ENCODE assay signal across 18 mouse cellular contexts in genomic region chr1:149753269-149754060, GRCm38 (mm10).
DNase-seq lines count a peak whose midpoint lies in the region; ATAC-seq lines count a peak whose summit lies in the region.
"Had no signal": no experiment of that assay in that cellular context is flagged by ENCODE, and none has a peak within 500 bp of the region (broad histone marks: within the 10 kb centered on the region; RNA-seq: fewer than 3 reads in every experiment).

No protein-coding gene starts in this region.

- peak; percentile 5 for DNase-seq in cerebellum, adult 9-10 months
- no peak for DNase-seq in cerebellum, postnatal 36 days
- peak; percentile 37 for DNase-seq in forebrain, embryonic 14.5 days (ENCODE audit: low spot score)
- no peak for DNase-seq in limb, embryonic 10.5 days (ENCODE audit: low spot score)
- DNase-seq in adrenal gland, postnatal 25 days = no peak
- DNase-seq: adrenal gland, postnatal 36 days; cerebellum, adult 11-12 months; gastrocnemius, postnatal 10 days; kidney, adult 11 months; kidney, postnatal 36 days; thymus, postnatal 36 days had no signal

- H3K9me3 ChIP-seq in forebrain, embryonic 14.5 days (replicated peaks; ENCODE audit: control insufficient read depth, low read length) = no peaks in the 10 kb centered on the region
- H3K9me3 ChIP-seq in forebrain, embryonic 15.5 days = no peaks in the 10 kb centered on the region
- H3K9me3 ChIP-seq in limb, embryonic 13.5 days = no peaks in the 10 kb centered on the region
- no peaks in the 10 kb centered on the region for H3K9me3 ChIP-seq in limb, embryonic 10.5 days (replicated peaks)
- H3K9me3 ChIP-seq: kidney, embryonic 15.5 days; midbrain, embryonic 10.5 days; stomach, embryonic 15.5 days had no signal

- H3K4me3 ChIP-seq in forebrain, embryonic 14.5 days (ENCODE audit: low read depth, low read length) = no peak overlapping the region
- no peak overlapping the region for H3K4me3 ChIP-seq in forebrain, embryonic 15.5 days
- H3K4me3 ChIP-seq in limb, embryonic 13.5 days = no peak overlapping the region
- no peak overlapping the region for H3K4me3 ChIP-seq in limb, embryonic 10.5 days
- H3K4me3 ChIP-seq: kidney, embryonic 15.5 days; midbrain, embryonic 10.5 days; stomach, embryonic 15.5 days had no signal

- ATAC-seq in forebrain, embryonic 14.5 days = no peak
- no peak for ATAC-seq in forebrain, embryonic 15.5 days (replicated peaks)
- ATAC-seq in limb, embryonic 13.5 days (ENCODE audit: low FRiP score, low read depth) = peak; percentile 90

- no peak overlapping the region for H3K9ac ChIP-seq in forebrain, embryonic 14.5 days (ENCODE audit: low read length)
- no peak overlapping the region for H3K9ac ChIP-seq in forebrain, embryonic 15.5 days (replicated peaks)
- no peak overlapping the region for H3K9ac ChIP-seq in limb, embryonic 13.5 days
- H3K9ac ChIP-seq: kidney, embryonic 15.5 days; stomach, embryonic 15.5 days had no signal

- 63% methylated on average over 7 of the region's 7 CpGs for WGBS in forebrain, embryonic 14.5 days
- WGBS in forebrain, embryonic 15.5 days = 63% methylated on average over 7 of the region's 7 CpGs
- 54% methylated on average over 7 of the region's 7 CpGs for WGBS in limb, embryonic 13.5 days
- 82% methylated on average over 7 of the region's 7 CpGs for WGBS in limb, embryonic 10.5 days

- H3K4me1 ChIP-seq in forebrain, embryonic 14.5 days (ENCODE audit: control insufficient read depth, insufficient read depth, low read length) = no peaks in the 10 kb centered on the region
- no peaks in the 10 kb centered on the region for H3K4me1 ChIP-seq in forebrain, embryonic 15.5 days
- H3K4me1 ChIP-seq in limb, embryonic 13.5 days = no peaks in the 10 kb centered on the region
- no peaks in the 10 kb centered on the region for H3K4me1 ChIP-seq in limb, embryonic 10.5 days
- H3K4me1 ChIP-seq: kidney, embryonic 15.5 days; midbrain, embryonic 10.5 days; stomach, embryonic 15.5 days had no signal

- no peak overlapping the region for H3K27ac ChIP-seq in forebrain, embryonic 14.5 days (ENCODE audit: low read depth, low read length)
- no peak overlapping the region for H3K27ac ChIP-seq in forebrain, embryonic 15.5 days (replicated peaks)
- no peak overlapping the region for H3K27ac ChIP-seq in limb, embryonic 13.5 days
- H3K27ac ChIP-seq in limb, embryonic 10.5 days = no peak overlapping the region
- H3K27ac ChIP-seq: kidney, embryonic 15.5 days; macrophage; midbrain, embryonic 10.5 days; stomach, embryonic 15.5 days had no signal

- no peaks in the 10 kb centered on the region for H3K36me3 ChIP-seq in forebrain, embryonic 14.5 days (ENCODE audit: control insufficient read depth, insufficient read depth, low read length)
- no peaks in the 10 kb centered on the region for H3K36me3 ChIP-seq in forebrain, embryonic 15.5 days
- no peaks in the 10 kb centered on the region for H3K36me3 ChIP-seq in limb, embryonic 13.5 days
- no peaks in the 10 kb centered on the region for H3K36me3 ChIP-seq in limb, embryonic 10.5 days
- H3K36me3 ChIP-seq: kidney, embryonic 15.5 days; midbrain, embryonic 10.5 days; stomach, embryonic 15.5 days had no signal

- H3K4me2 ChIP-seq in forebrain, embryonic 14.5 days (ENCODE audit: low read length) = no peak overlapping the region
- no peak overlapping the region for H3K4me2 ChIP-seq in forebrain, embryonic 15.5 days (replicated peaks)
- no peak overlapping the region for H3K4me2 ChIP-seq in limb, embryonic 13.5 days (replicated peaks)
- H3K4me2 ChIP-seq: heart, embryonic 11.5 days; kidney, embryonic 15.5 days; stomach, embryonic 15.5 days had no signal

- no peaks in the 10 kb centered on the region for H3K27me3 ChIP-seq in forebrain, embryonic 14.5 days (replicated peaks; ENCODE audit: control insufficient read depth, insufficient read depth, low read length)
- H3K27me3 ChIP-seq in forebrain, embryonic 15.5 days = no peaks in the 10 kb centered on the region
- no peaks in the 10 kb centered on the region for H3K27me3 ChIP-seq in limb, embryonic 13.5 days
- no peaks in the 10 kb centered on the region for H3K27me3 ChIP-seq in limb, embryonic 10.5 days (ENCODE audit: low read depth, poor library complexity, severe bottlenecking)
- H3K27me3 ChIP-seq: kidney, embryonic 15.5 days; stomach, embryonic 15.5 days had no signal

Comparison
In these comparisons a context has a peak if more than half of its experiments do, and no peak if none do; other contexts are left out.
1. DNase-seq: peak in cerebellum, adult 9-10 months (single experiment) and forebrain, embryonic 14.5 days (single experiment); none in cerebellum, postnatal 36 days (0 of 2), limb, embryonic 10.5 days (single experiment) and adrenal gland, postnatal 25 days (single experiment).